Mouse (Mus musculus) C2C12 (cell line): ENCODE data around the gene Adam15. TPM values are rescaled to one million over a fixed set of nuclear protein-coding genes. Genes with fewer than 3 reads are reported as not detected.

Source experiments
- H3K27me3 ChIP-seq: one replicate; pipeline ENCODE4 v1.6.1; 2011; ENCODE audit not compliant: control insufficient read depth, insufficient read depth, insufficient read length
- H3K36me3 ChIP-seq: one replicate; pipeline ENCODE4 v1.6.1; 2011; ENCODE audit not compliant: control insufficient read depth, insufficient read depth
- H3K4me3 ChIP-seq: one replicate; pipeline ENCODE4 v1.5.1; 2011; ENCODE audit warnings: mild to moderate bottlenecking, control low read depth; ENCODE audit not compliant: poor library complexity, insufficient read depth, severe bottlenecking
- H3K79me2 ChIP-seq: one replicate; pipeline ENCODE4 v1.6.1; 2011; ENCODE audit not compliant: control insufficient read depth, insufficient read depth
- H3K79me3 ChIP-seq: one replicate; pipeline ENCODE4 v1.6.1; 2011; ENCODE audit warnings: low read depth, control low read depth
- H3ac ChIP-seq: one replicate; pipeline ENCODE3; 2011; ENCODE audit warnings: low read depth; ENCODE audit not compliant: control insufficient read depth, insufficient read length
- CEBPB ChIP-seq: IDR thresholded peaks from one replicate; pipeline ENCODE4 v1.6.1; 2011; ENCODE audit warnings: low read depth, mild to moderate bottlenecking, control low read depth, moderate library complexity
- CTCF ChIP-seq: IDR thresholded peaks from one replicate; pipeline ENCODE4 v1.5.1; 2011; ENCODE audit not compliant: control insufficient read depth, insufficient read depth, insufficient read length
- FOSL1 ChIP-seq: IDR thresholded peaks from one replicate; pipeline ENCODE4 v1.8.0; 2011; ENCODE audit warnings: mild to moderate bottlenecking, low read length; ENCODE audit not compliant: poor library complexity, insufficient read depth, severe bottlenecking
- MAX ChIP-seq: IDR thresholded peaks from one replicate; pipeline ENCODE4 v1.6.1; 2011; ENCODE audit warnings: mild to moderate bottlenecking, control low read depth
- MYOD1 ChIP-seq: IDR thresholded peaks from one replicate; pipeline ENCODE4 v1.6.1; 2011; ENCODE audit warnings: low read depth; ENCODE audit not compliant: control insufficient read depth, insufficient read length
- MYOG ChIP-seq: IDR thresholded peaks from one replicate; pipeline ENCODE4 v1.6.1; 2011; ENCODE audit not compliant: control insufficient read depth, insufficient read length; ENCODE audit errors: extremely low read depth
- USF1 ChIP-seq: IDR thresholded peaks from one replicate; pipeline ENCODE4 v1.6.1; 2011; ENCODE audit warnings: low read depth, mild to moderate bottlenecking, control low read depth, moderate library complexity
- polyA plus RNA-seq: library from polyadenylated mRNA; unstranded; fragments of >200 nt; fragmentation: generic; extraction: Trizol; gene quantifications from one replicate; pipeline ENCODE4 v1.2.1, GENCODE M21; 2012; ENCODE audit warnings: missing spikeins

Gene Adam15
- polyA plus RNA-seq, 1 experiment = 60.2 TPM

DNA sequence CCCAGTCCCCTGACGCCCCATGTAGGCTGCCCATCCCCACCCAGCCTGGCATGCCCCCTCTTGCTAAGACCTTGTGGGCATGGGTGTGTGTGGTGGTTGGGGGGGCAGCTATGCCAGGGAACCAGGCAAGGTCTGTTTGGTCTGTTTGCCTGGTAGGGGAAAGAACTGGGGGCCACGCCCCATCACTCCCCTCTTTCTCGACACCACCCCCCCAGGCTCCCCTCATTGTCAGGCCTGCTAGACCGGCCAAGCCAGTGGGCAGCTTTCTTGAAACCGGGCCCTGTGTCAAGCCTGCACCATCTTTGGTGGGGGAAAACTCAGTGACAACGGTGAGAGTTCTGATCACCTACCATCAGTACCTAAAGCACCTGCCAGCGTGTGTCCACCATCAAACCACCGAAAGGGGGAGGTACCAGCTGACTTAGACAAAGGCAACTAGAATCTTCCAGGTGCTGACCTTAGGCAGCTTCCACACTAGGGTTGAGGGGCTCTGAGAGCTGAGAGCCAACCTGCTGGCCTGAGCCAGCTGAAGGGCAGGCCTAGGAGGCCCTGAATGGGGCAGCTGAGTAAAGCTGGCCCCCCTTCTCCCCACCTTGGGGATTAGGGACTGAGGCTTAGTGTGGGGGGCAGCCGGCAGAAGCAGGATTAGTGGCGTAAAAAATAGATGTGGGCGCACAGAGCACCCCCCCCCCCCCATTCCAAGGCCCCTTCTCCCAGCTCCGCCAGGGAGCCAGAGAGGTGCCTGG, 34.7 kb upstream of the Adam15 start:
- TF ChIP-seq MYOD1 (no peak), CEBPB (no peak), FOSL1 (no peak), MAX (no peak), USF1 (no peak)
- peaks cover 4% of the 10 kb centered on the region for H3K79me3 ChIP-seq
- H3K27me3 ChIP-seq = no peaks in the 10 kb centered on the region

DNA sequence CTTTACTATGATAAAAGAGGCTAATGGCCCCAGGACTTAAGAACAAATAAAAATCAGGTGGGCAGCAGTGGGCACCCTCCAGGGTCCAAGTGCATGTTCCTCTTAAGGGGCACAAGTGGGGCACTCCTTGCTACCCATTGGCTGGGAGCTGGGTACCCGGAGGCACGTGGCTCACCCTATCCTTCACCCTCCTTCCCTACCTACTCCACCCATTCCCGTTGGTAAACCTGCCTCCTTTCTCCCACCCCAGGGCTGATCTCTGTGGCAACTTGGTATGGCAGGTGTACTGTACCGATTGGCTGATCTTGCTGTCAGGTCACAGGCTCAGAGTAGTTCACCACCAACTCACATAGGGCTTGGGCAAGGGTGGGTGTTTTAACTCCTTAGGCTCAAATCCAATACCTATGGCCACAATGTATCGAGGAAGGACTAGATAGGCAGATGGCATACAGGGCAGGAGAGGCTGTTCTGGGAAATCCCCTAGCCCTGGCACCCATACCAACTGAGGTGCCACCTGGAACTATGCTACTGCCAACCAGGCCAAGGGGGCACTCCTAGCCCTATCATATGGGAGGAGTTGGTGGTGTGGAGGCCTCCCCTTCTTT, 34.0 kb upstream of the Adam15 start:
- Histone ChIP-seq H3K27me3 (no peaks in the 10 kb centered on the region), H3K79me3 (peaks cover 2% of the 10 kb centered on the region), H3K4me3 (no peak overlapping the region), H3K36me3 (peaks cover 14% of the 10 kb centered on the region), H3K79me2 (peaks cover 37% of the 10 kb centered on the region), H3ac (no peak overlapping the region)
- TF ChIP-seq MYOG (no peak), USF1 (no peak), CEBPB (no peak), CTCF (no peak), MYOD1 (no peak), MAX (no peak), FOSL1 (no peak)

More for the DNA sequence above, 34.7 kb upstream of the Adam15 start:
- Histone ChIP-seq H3ac (no peak overlapping the region), H3K36me3 (peaks cover 7% of the 10 kb centered on the region), H3K4me3 (no peak overlapping the region), H3K79me2 (peaks cover 45% of the 10 kb centered on the region)

DNA sequence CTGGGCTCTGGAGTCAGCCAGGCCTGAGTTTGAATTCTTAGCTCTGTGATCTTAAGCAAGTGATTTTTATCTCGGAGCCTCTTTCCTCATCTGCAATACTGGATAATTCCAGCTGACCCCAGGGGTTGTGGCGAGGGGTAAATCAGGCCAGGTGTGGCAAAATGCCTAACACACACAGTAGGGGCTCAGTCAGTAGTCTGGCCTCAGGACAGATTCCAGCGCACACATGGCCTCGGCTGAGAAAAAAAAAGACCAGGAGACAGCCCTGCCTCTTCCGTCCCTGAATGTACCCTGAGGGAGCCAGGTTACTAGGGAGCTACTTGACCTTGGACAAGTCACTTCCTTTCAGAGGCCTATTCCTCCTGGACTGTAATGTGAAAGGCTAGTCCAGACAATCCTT, 33.2 kb upstream of the Adam15 start:
- Histone ChIP-seq H3K4me3 (no peak overlapping the region), H3K79me3 (peaks cover 2% of the 10 kb centered on the region), H3ac (no peak overlapping the region), H3K27me3 (no peaks in the 10 kb centered on the region), H3K36me3 (peaks cover 15% of the 10 kb centered on the region), H3K79me2 (peaks cover 30% of the 10 kb centered on the region)
- TF ChIP-seq MYOG (no peak), MAX (no peak), USF1 (no peak), MYOD1 (no peak)

DNA sequence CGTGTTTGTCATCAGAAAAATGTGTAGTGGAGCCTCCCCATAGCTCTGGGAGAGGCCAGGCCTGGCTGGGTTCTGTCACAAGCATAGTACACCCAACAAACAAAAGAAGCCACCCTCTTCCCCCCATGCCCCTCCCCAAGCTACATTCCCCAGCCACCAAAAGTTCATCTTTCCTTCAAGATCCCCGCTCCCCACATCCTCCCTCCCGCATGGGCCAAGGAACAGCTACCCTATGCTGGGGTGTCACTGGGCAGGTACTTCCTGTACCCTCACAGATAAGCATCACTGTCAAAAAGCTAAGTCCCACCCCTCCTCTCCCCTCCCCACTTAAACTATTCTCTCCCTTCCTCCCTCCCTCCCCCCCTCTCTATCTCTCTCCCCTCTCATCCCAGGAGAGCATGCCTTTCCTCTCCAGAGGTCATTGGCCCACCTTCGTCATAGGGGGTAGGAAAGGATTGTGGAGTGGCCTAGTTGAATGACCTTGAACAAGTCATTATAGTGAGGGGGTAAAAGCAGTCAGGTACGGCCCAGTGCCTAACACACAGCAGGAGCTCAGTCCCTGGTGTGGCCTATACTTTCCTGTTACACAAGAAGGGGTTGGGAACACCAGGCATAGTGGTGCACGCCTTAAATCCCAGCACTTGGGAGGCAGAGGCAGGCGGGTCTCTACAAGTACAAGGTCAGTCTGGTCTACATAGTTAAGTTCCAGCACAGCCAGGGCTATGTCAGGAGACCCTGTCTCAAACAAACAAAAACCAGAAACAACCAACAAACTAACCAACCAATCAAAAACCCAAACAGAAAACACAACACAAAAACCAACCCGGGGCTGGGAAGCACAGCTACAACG, 32.5 kb upstream of the Adam15 start:
- H3ac ChIP-seq = no peak overlapping the region
- H3K4me3 ChIP-seq = no peak overlapping the region
- no peaks in the 10 kb centered on the region for H3K27me3 ChIP-seq
- TF ChIP-seq CTCF (no peak), MYOG (no peak), CEBPB (no peak), MYOD1 (no peak)
- peaks cover 15% of the 10 kb centered on the region for H3K36me3 ChIP-seq
- peaks cover 24% of the 10 kb centered on the region for H3K79me2 ChIP-seq
- peaks cover 2% of the 10 kb centered on the region for H3K79me3 ChIP-seq

DNA sequence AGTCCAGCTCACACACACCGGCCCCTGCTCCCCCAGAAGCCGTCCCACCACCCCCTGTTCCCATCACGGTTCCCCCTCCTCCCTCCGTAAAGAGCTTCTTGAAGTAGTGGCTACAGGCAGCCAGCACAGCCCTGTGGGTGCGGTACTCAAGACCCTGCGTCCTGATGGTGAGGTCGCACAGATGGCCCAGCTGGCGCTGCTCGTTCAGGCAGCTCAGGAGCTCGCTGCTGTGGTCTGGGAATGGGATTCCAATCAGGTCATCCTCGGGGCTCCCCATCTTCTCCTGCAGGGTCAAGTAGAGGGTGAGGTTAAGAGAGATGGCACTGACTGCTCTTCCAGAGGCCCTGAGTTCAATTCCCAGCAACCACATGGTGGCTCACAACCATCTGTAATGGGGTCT, 31.4 kb upstream of the Adam15 start:
- no peak overlapping the region for H3K4me3 ChIP-seq
- peaks cover 15% of the 10 kb centered on the region for H3K36me3 ChIP-seq
- no peak overlapping the region for H3ac ChIP-seq
- TF ChIP-seq USF1 = no peak
- TF ChIP-seq MAX = no peak
- TF ChIP-seq CEBPB = no peak
- TF ChIP-seq MYOD1 = no peak
- TF ChIP-seq FOSL1 = no peak
- TF ChIP-seq MYOG = no peak
- no peak for TF ChIP-seq CTCF
- H3K27me3 ChIP-seq = no peaks in the 10 kb centered on the region
- H3K79me3 ChIP-seq = peaks cover 2% of the 10 kb centered on the region
- H3K79me2 ChIP-seq = peaks cover 20% of the 10 kb centered on the region
